Mouse (Mus musculus) embryo, embryonic 11 days (tissue): ENCODE measurements around the gene Gabpb1.

Source experiments
- DNase-seq: peaks from one replicate; pipeline ENCODE4 v3.0.0-alpha.2; 2015

Gabpb1 gene

DNA sequence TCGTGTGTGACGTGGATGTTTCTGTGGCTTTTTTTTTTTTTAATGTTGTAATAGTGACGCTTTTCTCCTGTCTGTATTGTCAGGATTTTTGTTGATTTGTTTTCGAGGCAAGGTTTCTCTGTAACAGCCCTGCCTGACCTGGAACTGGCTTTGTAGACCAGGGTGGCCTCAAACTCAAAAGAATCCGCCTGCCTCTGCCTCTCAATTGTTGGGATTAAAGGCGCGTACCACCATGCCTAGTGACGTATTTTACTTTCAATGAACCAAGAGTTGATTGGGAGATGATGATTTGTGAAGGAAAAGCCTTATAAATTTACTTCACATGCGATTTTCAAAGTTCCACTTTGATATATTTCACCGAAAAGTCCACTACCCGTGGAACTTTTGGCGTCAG, at the start of gene Gabpb1:
TSS of gene Gabpb1 (minus strand) at position 216 of the 394 bp plus-strand sequence.
- DNase-seq, result peak; percentile 39

DNA sequence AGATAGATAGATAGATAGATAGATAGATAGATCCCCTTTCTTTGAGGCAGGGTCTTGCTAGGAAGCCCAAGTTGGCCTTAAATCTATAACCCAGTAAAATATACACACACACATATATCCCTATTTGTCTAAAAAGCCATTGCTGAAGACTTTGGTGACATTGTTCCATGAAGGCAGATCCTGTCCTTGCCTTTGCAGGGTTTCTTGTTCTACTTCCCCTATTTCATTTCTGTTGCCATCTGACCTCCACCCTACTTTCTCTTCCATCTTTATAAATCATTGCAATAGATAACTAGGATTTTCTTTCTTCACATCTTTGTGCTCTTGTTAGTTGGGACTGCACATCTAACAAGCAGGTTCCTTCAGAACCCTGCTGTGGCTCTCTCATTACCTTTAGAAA, 36.8 kb upstream of the Gabpb1 start:
- DNase-seq, result no peak

DNA sequence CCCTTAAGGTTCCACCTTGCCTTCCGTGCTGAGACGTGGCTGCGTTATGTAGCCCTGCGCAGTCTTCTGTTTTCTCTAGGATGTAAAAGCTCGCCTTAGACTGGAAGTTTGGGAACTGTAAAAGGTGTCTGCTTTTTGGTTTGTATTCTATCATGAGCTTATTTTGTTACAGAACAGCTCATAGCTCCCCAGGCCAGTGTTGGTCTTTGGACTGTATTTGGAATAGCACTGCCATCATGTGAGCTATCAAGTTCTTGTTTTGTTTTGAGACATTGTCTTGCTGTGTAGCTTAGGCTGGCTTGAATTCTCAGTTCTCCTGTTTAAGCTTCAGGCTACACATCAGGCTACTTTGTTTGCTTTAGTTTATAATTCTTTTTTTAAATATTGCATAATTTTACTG, 36.4 kb upstream of the Gabpb1 start:
- DNase-seq, result no peak

DNA sequence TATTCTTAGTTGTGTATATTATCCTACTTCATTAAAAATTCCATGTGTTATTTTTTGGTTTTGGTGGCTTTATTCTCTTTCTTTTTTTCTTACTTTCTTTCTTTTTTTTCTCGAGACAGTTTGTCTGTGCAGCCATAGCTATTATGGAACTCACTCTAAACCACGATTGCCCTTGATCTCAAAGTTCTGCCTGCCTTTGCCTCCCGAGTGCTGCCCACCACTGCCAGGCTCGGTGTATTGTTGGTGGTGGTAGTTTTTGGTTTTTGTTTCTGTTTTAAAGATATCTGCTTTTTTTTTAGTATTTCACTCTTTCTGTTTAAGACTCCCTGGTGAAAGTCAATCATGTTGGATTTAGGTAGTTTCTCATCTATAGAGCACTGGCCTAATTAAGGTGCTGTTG, 32.2 kb upstream of the Gabpb1 start:
- no peak for DNase-seq

DNA sequence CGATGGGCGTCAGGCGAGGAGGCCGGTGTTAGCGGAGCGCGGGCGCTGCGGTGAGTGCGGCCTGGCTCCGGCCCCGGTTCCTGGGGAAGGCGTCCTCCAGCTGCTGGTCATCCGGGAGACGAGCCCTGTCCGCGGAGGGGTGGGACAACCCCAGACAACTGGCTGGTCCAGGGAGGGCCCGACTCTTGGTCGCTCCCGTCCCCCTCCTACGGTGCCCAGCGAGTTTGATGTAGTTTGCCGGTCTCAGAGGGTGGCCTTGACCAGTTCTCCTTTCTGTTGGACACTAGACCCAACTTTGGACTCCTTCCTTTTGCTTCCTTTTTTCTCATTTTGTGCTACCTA, 31.3 kb upstream of the Gabpb1 start:
- no peak for DNase-seq

DNA sequence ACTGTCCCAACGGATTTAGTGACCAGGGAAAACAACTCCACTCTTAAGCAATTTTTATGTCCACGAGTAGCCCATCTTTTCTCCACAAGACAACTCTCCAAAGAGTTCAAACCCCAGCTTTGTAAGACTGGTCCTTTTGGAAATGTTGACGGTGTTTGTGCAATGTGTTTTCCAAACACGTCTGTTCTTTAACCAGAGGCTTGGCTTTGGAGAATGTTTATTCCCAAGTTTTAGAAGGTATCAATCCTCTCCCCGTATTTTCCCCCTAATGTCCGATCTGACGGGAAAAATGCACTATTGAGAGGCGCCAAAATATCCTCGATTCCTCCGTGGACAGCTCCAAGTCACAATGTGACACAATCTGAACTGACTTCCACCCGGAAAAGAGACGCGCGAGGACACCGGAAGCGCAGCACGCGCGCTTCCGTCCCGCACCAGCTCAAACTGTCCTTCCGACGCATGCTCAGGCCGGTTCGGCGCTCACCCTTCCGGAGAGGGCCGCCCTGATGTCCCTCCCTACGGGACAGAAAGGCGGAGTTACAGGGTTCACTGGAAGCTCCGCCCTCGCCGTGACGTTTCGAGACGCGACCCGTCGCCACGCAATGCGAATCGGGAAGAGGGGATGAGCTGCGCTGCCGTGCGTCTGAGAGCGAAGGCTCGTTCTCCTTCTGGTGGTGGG, 30.8 kb upstream of the Gabpb1 start, which contains the start of gene Usp8:
TSS of gene Usp8 (plus strand) at position 570 of the 679 bp plus-strand sequence.
- peak; percentile 99 for DNase-seq

DNA sequence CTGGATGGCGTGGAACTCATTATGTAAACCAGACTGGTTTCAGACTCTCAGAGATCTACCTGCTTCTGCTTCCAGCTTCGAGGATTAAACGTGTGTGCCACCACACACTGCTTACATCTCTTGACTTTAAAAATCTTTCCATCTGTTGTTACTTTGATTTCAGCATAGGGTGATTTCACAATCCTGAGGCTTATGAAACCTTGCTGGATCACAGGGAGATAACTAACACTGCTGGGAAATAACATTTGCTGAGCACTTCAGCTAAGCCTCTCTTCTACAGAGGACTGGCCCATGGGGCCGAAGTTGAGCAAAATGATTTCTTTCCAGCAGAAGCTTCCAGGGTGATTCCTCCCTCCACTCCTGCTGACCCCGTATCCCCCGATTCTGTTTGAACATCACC, 19.1 kb upstream of the Gabpb1 start:
- no peak for DNase-seq

DNA sequence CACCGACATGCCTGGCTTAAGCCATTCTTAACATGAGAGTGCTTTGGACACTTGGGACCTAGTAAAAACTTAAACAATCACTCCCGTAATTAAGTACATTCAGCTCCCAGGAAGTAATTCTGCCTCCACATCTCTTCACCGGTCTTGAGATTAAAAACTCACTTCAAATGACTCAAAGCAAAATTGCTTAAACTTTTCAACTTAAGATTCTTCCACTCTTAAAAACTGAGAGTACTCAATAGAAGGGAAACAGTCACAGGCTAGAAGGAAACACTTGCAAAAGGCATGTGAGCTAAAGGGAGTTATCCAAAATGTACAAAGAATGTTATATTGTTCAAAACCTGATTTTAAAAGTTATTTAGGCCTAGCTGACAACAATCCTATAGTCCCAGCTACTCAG, 15.2 kb upstream of the Gabpb1 start:
- DNase-seq, result no peak

DNA sequence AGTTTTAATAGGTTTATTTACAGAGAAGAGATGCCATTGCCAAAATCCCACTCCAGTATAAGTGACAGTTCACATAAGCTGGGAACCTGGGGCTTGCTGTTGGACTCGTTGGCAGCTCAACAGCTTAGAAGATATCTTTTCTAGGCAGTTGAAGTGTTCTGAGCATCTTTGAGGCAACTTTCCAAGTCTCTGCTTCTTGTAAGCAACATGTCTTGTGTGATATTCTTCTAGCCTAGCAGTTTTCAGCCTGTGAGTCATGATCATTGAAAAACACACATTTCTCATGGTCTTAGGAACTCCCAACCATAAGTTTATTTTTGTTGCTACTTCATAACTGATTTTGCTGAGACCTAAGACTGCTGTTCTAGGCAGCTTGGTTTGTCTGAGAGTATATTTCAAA, 6.8 kb upstream of the Gabpb1 start:
- DNase-seq, result no peak

DNA sequence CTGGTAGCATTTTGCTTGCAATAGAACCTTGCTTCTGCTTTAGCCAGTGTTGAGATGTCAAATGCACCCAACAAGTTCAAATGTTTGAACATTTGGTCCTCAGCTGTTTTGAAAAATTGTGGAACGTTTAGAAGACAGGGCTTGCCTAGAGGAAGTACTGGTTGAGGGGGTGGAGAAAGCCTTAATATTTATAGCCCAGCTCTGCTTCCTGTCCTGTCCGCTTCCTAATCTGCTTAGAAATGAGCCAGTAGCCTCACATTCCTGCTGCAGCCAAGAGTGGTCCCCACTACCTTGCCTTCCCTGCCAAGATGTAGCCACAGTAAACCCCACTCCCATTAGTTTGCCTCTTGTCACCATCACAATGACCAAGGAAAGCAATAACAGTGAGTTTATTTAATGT, 6.2 kb upstream of the Gabpb1 start:
- DNase-seq, result no peak

DNA sequence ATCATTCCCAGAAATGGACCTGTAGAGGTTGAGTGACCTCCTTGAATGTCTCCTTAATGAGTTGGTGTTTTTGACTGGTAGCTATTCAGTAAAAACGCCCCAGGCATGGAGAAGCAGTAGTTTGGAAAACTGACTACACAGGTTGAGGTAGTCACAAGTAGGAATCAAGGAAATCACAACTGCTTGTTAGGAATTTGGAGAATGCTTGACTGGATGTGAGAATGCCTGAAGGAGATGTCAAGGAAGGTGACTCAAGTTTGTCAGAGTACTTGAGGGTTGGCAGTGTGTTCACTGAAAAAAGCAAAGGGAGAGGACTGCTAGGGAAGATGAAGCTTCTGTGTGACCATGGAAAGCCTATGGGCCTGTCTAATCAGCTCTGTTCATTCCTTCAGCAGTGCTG, 1.2 kb upstream of the Gabpb1 start:
- DNase-seq, result no peak

DNA sequence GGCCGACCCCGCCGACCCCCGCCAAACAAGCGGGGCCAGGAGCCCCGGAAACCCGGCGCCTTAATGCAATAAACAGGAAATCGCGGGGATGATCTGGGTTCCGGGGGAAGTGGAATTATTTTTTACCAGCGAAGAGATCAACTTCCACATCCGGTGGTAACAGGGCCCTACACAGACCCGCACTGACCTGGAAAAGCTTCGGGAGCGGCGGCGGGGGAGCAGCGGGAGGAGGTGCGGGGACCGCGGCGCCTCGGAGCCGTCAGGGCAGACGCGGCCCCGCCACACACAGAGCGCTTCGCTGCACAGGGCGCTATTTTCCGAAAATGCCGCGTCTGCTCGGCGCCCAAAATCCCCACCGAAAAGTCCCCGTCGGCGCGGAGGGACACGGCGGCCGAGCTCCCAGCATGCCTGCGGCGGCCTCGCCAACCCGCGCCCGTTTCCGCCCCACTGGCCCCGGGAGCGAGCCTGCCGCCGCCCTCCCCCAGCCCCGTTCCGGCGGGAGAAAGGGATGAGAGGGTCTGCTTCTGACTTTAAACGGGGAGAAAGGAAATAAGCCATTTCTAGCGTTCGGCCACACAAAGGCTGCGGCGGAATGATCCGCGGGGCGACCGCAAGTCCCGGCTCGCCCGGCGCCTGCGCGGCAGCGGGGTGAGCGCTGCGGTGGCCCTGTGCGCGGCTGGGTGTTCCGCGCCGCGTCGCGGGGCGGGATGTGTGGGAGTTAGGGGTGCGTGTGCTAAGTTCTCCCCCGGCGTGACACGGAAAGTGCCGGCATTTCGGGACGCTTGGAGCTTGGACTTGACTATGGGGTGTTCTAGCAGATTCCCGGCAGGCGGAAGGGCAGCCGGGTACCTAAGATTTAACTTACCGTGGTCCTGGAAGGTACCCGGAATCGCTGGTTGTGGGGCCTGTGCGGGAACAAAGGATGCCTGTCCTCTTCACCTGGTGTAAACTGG, 692 bp downstream of the Gabpb1 start:
- peak; percentile 96 for DNase-seq

DNA sequence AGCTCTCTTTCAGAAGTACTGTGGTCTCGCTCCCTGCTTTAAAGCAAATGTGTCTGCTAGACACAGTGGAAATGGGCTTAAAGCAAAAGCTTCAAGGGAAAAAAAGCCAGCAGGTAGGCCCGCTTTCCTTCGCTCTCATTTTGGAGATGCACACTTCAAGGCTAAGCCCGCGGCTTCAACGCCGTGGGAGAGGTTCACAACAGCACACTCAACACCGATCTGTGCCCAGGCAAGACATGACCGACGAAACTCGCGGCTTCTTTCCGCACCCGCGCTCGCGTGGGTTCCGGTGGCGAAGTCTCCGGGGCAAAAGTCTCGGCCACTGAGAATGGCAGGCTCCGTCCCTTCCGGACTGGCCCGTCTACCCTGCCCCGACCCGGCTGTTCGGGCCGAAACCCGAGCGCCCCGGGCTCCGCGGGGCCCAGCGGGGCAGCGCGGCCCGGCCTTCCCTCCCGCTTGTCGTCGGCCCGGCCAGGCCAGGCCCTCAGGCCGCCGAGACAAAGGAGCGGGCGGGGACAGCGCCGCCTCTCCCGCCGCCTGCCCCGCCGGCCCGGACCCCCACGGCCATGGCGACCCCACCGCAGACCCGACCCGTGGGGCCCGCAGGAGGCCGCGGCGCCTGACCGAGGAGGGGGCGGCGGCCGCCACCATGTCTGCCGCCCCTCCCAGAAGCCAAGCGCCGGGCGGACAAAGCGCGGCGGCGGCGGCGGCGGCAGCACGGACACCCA, 1.5 kb downstream of the Gabpb1 start:
- DNase-seq, result peak; percentile 70

DNA sequence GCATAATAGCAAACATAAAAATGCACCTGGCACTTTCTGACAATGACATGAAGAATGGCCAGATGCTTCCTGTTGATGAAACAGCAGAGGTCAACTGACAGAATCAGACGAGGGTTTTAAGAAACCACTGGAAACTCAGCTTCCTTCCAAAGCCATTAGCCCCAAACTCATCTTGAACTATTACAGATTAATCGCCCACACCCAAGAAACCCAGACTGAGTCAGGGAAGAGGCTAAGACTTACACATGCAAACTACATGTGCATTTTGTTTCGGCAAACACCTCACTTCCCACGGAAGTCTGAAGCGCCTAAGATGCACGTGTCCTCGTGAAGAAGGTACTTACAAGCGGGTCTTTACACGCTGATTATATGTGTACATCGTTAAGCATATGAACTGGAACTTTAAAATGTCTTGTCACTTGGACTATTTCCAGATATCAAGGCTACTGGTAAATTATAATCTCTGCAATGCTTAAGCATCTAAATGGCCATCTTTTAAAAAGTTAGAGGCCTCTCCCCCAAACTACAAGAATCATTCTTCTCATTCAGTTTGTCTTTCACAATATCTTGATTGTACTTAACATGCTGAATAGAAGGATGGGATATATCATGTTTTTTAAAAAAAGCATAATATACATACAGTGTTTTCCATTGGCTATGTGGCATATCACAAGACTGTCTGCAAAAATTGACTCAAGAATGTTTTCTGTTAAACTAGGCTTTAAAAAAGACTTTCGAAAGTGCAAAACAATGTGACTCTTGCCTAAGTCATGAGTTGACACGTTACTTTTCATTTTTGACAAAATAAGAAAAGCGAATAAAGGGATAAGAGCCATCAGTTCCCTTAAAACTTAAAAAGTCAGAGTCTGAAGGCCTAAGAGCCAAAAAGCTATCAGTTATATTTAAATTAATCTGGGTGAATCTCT, 2.6 kb downstream of the Gabpb1 start:
- DNase-seq, result no peak

DNA sequence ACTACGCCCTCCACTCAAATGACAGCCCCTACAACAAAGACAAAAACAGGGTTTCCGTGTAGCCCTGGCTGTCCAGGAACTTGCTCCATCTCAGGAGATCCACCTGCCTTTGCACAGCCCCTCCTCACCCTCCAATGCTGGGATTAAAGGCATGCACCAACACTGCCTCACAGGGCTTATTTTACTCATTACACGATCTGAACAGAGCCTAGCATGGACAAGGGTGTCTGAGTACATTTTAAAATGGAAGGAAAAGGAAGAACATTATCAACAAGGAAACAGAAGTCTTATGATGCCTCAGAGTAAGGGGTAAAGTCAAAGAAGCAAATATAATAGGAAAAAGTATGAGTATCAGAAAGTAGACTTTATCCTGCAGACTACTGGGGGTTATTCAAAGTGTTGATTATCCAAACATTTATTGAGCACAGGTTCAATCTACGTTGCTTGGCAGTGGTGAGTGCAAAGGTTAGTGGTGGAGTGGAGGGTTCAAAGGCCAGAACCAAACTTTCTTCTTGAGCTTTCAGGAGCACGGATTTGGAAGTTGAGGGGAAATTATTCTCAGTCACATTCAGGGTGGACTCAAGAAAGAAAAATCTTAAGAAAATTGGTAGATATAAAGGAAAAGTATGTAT, 7.4 kb downstream of the Gabpb1 start:
- no peak for DNase-seq

DNA sequence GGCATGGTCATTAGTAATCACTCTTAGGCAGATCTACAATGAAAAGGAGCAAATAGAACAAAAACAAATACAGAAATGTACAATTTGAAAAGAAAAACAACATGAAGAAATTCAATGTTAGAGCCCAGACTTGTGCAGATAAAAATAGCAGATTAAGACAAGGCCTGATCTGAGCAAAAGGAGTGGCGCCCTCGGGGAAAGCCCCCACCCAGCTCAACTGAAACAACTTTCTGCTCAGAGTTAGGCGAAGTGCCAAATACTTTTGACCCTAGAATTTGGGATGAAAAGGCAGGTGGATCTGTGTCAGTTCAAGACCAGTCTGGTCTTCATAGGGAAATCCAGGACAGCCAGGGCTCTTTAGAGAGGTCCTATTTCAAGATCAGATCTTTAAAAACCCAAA, 10.2 kb downstream of the Gabpb1 start:
- no peak for DNase-seq

DNA sequence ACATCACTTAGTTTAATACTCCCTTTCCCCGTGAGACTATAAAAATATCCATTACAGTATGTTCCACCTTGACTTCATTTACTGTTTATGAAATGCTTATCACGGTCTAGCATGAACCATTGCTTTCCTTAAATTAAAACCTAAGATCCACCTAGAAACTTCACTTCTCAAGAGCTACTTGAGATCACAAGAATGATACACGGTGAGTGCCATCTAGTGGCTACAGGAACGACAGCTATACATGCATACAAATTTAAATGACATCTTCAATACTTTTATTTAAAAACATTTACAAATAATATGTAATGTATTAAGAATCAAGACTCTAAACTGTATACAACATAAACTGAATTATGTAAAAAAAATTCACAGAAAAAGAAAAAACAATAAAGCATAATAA, 12.7 kb downstream of the Gabpb1 start:
- peak; percentile 58 for DNase-seq

DNA sequence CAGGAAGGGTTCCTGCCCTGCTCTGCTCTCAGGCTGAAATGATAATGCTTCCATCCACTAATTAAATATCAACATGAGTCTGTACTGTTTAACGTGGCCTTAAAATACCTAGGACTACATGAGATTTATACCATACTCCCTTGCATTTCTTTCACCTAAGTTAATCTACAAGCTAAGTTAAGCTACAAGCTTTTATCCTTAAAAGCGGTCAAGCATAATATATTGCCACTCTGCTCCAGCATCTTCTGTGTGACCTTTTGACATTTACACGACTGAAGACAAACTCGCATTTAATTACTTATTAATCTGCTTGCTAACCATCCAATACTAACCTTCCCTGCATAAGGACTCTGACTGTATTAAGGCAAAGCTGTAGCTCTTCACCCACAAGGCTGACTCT, 23.2 kb downstream of the Gabpb1 start:
- DNase-seq, result no peak

DNA sequence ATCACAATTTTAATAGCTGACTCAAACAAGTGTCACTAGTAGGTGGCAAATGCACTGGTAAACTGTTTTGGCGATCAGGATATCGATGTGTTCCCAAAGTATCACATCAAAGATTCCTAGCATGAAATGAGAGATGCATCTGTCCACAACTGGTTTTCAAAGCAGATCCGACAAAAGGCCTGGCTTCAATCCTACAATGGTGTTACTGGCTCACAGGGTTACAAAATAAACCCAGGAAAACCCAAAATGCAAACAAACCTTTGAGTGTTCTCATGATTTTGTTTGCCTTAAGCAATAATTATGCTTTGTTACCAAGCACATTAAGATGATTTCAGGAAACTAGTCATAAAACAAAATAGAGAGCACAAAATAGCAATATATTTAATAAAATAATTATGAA, 28.4 kb downstream of the Gabpb1 start:
- no peak for DNase-seq

DNA sequence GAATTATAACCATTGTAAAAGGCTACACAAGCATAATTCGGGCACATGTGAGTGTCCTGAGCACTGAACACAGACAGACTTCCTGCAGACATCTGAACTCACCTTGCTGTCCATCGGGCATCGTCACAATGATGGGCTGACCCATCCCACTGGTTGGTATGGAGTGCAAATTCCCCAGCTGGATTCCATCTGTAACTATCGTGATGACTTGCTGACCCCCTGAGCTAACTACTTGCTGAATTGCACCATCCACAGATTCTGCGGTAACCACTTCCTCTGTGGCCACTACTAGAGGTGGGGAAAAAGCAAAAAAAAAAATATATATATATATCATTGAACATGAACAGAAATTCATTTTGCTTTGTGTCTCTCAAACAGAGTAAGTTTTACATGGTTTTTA, 29.7 kb downstream of the Gabpb1 start:
- DNase-seq, result no peak

DNA sequence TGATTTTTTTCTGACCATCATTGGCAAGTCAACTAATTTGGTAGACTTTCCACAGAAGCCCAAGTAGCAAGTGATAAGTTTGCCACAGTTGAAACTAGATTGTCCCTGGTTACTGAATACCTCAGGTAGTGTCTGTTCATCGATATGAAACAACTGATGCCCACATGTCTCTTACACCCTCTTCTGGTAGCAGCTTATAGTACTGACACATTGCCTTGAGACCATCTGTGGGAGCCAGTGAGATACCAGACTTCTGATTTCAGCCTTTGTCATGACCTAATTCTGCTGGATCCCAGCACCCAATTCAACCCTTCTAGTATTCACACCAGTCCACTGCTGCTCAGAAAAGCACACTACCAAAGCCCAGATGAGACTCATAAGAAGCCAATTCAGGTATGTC, 31.4 kb downstream of the Gabpb1 start:
- DNase-seq, result no peak

DNA sequence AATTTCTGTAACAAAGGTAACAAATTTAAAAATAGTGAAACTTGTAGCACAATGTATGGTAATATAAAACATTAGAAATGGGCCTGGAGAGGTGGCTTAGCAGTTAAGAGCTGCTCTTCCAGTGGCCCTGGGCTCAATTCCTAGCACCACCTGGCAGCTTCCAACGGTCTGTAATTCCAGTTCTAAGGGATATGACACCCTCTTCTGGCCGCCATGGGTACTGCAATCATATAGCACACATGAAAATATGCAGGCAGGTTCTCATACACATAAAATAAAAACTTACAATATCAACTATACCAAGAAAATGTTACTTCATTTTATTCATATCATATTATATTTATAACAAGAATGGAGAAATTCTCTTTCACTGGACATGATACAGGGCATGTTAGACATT, 35.8 kb downstream of the Gabpb1 start:
- DNase-seq, result no peak
